Mouse (Mus musculus): Measurements from ENCODE around the gene Gm49416. TPM values are rescaled to one million over a fixed set of nuclear protein-coding genes. Genes with fewer than 3 reads are reported as not detected.

Gene Gm49416
- polyA plus RNA-seq, 1 experiment from 2014 or later: not detected

GRCm38 (mm10) chr19:8936736-8937135, 48.0 kb downstream of the Gm49416 start:
- peaks cover 58% of the 10 kb centered on the region for H3K36me3 ChIP-seq (ENCODE audit: control insufficient read depth, insufficient read depth)
- no peak for TF ChIP-seq CTCF (IDR thresholded peaks at IDR 0.05; ENCODE audit: low read depth)
- no peak overlapping the region for H3K27ac ChIP-seq (ENCODE audit: low read depth, low read length)
- H3K27me3 ChIP-seq (replicated peaks; ENCODE audit: control insufficient read depth, insufficient read depth, low read length): no peaks in the 10 kb centered on the region
- no peak overlapping the region for H3K4me2 ChIP-seq (replicated peaks; ENCODE audit: low read depth)
- H3K9me3 ChIP-seq (ENCODE audit: control insufficient read depth): no peaks in the 10 kb centered on the region
- no peak overlapping the region for H3K4me3 ChIP-seq (ENCODE audit: low read depth, low read length)
- no peak overlapping the region for H3K9ac ChIP-seq (ENCODE audit: low read depth, low read length)
- WGBS: 65% methylated on average over 2 of the region's 2 CpGs
- ATAC-seq: no peak
- H3K4me1 ChIP-seq (replicated peaks; ENCODE audit: control insufficient read depth, insufficient read depth, low read length): no peaks in the 10 kb centered on the region; the same call in 1 of the 2 replicates

GRCm38 (mm10) chr19:8940526-8941133, 51.9 kb downstream of the Gm49416 start:
- H3K4me1 ChIP-seq (replicated peaks; ENCODE audit: control insufficient read depth, insufficient read depth, low read length): no peaks in the 10 kb centered on the region; the same call in 1 of the 2 replicates
- H3K9ac ChIP-seq (ENCODE audit: low read depth, low read length): no peak overlapping the region
- H3K9me3 ChIP-seq (ENCODE audit: control insufficient read depth): no peaks in the 10 kb centered on the region
- no peak overlapping the region for H3K4me3 ChIP-seq (ENCODE audit: low read depth, low read length)
- ATAC-seq: no peak
- no peak for TF ChIP-seq CTCF (IDR thresholded peaks at IDR 0.05; ENCODE audit: low read depth)
- H3K4me2 ChIP-seq (replicated peaks; ENCODE audit: low read depth): peak overlapping the region; percentile 81; the same call in 1 of the 2 replicates
- peaks cover 41% of the 10 kb centered on the region for H3K36me3 ChIP-seq (ENCODE audit: control insufficient read depth, insufficient read depth)
- no peak overlapping the region for H3K27ac ChIP-seq (ENCODE audit: low read depth, low read length)
- H3K27me3 ChIP-seq (replicated peaks; ENCODE audit: control insufficient read depth, insufficient read depth, low read length): no peaks in the 10 kb centered on the region
- 77% methylated on average over 15 of the region's 15 CpGs for WGBS

DNA sequence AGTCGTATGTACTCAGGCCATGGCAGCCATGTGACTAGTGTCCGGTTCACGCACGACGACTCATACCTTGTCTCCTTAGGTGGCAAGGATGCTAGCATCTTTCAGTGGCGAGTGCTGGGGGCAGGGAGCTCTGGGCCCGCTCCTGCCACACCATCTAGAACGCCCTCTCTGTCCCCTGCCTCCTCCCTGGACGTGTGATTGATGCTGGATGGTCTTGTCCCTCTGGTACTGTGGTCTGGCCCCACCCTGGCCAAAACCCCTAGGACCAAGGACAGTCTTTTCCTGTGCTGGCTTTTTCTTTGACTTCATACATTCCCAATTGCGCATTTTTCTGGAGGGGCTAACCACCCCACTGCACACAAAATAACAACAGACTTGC, 52.4 kb downstream of the Gm49416 start:
- H3K4me2 ChIP-seq (replicated peaks; ENCODE audit: low read depth): peak overlapping the region; percentile 81
- ATAC-seq: no peak
- H3K4me1 ChIP-seq (replicated peaks; ENCODE audit: control insufficient read depth, insufficient read depth, low read length): no peaks in the 10 kb centered on the region; the same call in 1 of the 2 replicates
- WGBS: 38% methylated on average over 10 of the region's 10 CpGs
- no peaks in the 10 kb centered on the region for H3K27me3 ChIP-seq (replicated peaks; ENCODE audit: control insufficient read depth, insufficient read depth, low read length)
- peak overlapping the region; percentile 83 for H3K4me3 ChIP-seq (ENCODE audit: low read depth, low read length)
- H3K9me3 ChIP-seq (ENCODE audit: control insufficient read depth): no peaks in the 10 kb centered on the region
- peak overlapping the region; percentile 98; the same call in 1 of the 2 replicates for H3K27ac ChIP-seq (ENCODE audit: low read depth, low read length)
- H3K36me3 ChIP-seq (ENCODE audit: control insufficient read depth, insufficient read depth): peaks cover 43% of the 10 kb centered on the region
- TF ChIP-seq CTCF (IDR thresholded peaks at IDR 0.05; ENCODE audit: low read depth): no peak
- peak overlapping the region; percentile 98 for H3K9ac ChIP-seq (ENCODE audit: low read depth, low read length)

DNA sequence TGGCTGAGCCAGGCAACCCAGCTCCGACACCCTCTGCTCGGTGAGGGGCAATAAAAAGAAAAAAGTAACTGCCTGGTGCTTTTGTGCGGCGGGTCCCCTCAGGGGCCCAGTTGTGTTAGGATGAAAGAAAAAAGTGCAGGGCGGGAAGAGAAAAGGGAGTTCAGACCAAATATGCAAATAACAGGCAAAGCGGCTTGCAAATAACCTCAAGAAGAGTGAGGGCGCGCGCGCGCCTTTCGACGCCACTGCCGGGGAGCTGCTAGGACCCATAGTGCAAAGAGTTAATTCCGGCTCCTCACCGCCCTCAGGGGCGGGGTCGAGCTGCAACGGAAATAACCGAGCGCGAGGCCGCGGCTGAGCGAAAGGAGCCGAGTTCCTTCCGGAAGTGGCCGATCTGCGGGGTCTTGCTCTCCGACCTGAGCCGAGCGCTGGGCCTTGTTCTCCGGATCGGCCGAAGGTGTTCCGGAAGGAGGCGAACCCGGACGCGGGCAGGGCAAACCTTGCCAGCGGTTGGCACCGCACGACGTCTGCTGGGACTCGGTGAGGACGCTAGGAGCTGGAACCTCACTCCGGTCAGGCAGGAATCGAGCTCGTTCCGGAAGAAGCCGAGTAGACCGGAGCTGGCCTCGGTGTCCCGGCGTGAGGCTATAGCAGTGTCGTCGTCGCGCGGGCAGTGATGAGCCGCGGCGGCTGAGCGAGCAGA, 52.9 kb downstream of the Gm49416 start, which contains the start of gene Mta2:
TSS of gene Mta2 (plus strand) at position 361 of the 703 bp plus-strand sequence.
- Histone ChIP-seq H3K36me3 (ENCODE audit: control insufficient read depth, insufficient read depth) (peaks cover 43% of the 10 kb centered on the region), H3K4me1 (replicated peaks; ENCODE audit: control insufficient read depth, insufficient read depth, low read length) (no peaks in the 10 kb centered on the region; the same call in 1 of the 2 replicates)

DNA sequence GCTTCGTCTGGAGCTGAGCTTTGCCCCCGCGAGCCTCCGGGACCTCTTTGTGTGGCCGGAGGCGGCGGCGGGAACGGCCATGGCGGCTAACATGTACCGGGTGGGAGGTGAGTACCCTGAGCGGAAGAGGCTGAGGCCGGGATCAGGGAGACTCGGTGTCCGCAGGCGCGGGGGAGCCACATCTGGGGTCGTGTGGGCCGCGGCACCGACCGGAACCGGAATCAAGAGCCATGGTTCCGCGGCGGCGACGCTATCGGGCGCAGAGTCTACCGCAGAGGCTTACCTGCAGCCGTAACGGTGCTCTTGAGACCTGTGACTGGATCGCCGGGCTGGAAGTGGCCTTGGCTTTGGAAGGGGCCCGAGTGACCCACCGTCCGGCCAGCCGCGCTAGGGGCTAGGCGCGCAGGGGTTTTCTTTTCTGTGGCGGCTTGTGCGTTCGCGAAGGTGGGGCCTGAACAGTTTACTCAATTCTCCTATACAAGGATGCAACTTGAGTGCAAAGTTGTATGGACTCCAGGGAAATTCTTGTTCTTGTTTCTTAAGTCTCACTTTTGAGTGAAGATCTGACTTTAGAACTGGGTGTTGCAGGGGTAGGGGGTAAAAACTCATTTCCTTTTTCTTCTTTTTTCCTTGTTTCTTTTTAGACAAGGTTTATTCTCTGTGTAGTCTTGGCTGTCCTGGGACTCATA, 53.7 kb downstream of the Gm49416 start:
- peak; percentile 39 for ATAC-seq
- no peaks in the 10 kb centered on the region; the same call in 1 of the 2 replicates for H3K4me1 ChIP-seq (replicated peaks; ENCODE audit: control insufficient read depth, insufficient read depth, low read length)

More for the DNA sequence above, 52.9 kb downstream of the Gm49416 start, which contains the start of gene Mta2:
- under 1% methylated on average over 64 of the region's 64 CpGs for WGBS
- Histone ChIP-seq H3K27ac (ENCODE audit: low read depth, low read length) (peak within 1 kb of the TSS; percentile 98), H3K4me2 (replicated peaks; ENCODE audit: low read depth) (peak within 1 kb of the TSS; percentile 81), H3K9ac (ENCODE audit: low read depth, low read length) (peak within 1 kb of the TSS; percentile 98), H3K4me3 (ENCODE audit: low read depth, low read length) (peak within 1 kb of the TSS; percentile 83), H3K27me3 (replicated peaks; ENCODE audit: control insufficient read depth, insufficient read depth, low read length) (no peaks in the 10 kb centered on the region), H3K9me3 (ENCODE audit: control insufficient read depth) (no peaks in the 10 kb centered on the region)
- peak; percentile 51 for TF ChIP-seq CTCF (IDR thresholded peaks at IDR 0.05; ENCODE audit: low read depth)
- peak; percentile 94 for ATAC-seq

GRCm38 (mm10) chr19:8943047-8943446, 54.3 kb downstream of the Gm49416 start:
- no peak for TF ChIP-seq CTCF (IDR thresholded peaks at IDR 0.05; ENCODE audit: low read depth)
- WGBS: 51% methylated on average over 2 of the region's 2 CpGs
- Histone ChIP-seq H3K27me3 (replicated peaks; ENCODE audit: control insufficient read depth, insufficient read depth, low read length) (no peaks in the 10 kb centered on the region), H3K4me1 (replicated peaks; ENCODE audit: control insufficient read depth, insufficient read depth, low read length) (no peaks in the 10 kb centered on the region; the same call in 1 of the 2 replicates), H3K27ac (ENCODE audit: low read depth, low read length) (no peak overlapping the region), H3K36me3 (ENCODE audit: control insufficient read depth, insufficient read depth) (peaks cover 47% of the 10 kb centered on the region), H3K9ac (ENCODE audit: low read depth, low read length) (0 out of 2 replicates have a peak overlapping the region, but pooled peaks have one; percentile 23), H3K9me3 (ENCODE audit: control insufficient read depth) (no peaks in the 10 kb centered on the region), H3K4me2 (replicated peaks; ENCODE audit: low read depth) (peak overlapping the region; percentile 81), H3K4me3 (ENCODE audit: low read depth, low read length) (peak overlapping the region; percentile 83)
- no peak for ATAC-seq

More for the DNA sequence above, 53.7 kb downstream of the Gm49416 start:
- Histone ChIP-seq H3K36me3 (ENCODE audit: control insufficient read depth, insufficient read depth) (peaks cover 46% of the 10 kb centered on the region), H3K9me3 (ENCODE audit: control insufficient read depth) (no peaks in the 10 kb centered on the region), H3K27me3 (replicated peaks; ENCODE audit: control insufficient read depth, insufficient read depth, low read length) (no peaks in the 10 kb centered on the region), H3K4me2 (replicated peaks; ENCODE audit: low read depth) (peak overlapping the region; percentile 81), H3K9ac (ENCODE audit: low read depth, low read length) (peak overlapping the region; percentile 98), H3K27ac (ENCODE audit: low read depth, low read length) (peak overlapping the region; percentile 98), H3K4me3 (ENCODE audit: low read depth, low read length) (peak overlapping the region; percentile 83)
- TF ChIP-seq CTCF (IDR thresholded peaks at IDR 0.05; ENCODE audit: low read depth): no peak
- WGBS: under 1% methylated on average over 46 of the region's 46 CpGs
